19 mouse cellular contexts compared by ENCODE assay signal in genomic region chr7:99064795-99065194, GRCm38 (mm10).
A peak's percentile ranks its signal among the peaks of the same experiment; 100 is the strongest.
DNase-seq lines count a peak whose midpoint lies in the region; ATAC-seq and TF ChIP-seq lines count a peak whose summit lies in the region.
"Had no signal": no experiment of that assay in that cellular context is flagged by ENCODE, and none has a peak within 500 bp of the region (broad histone marks: within the 10 kb centered on the region; RNA-seq: fewer than 3 reads in every experiment).

No protein-coding gene starts in this region.

- no peaks in the 10 kb centered on the region for H3K36me3 ChIP-seq in kidney, embryonic 15.5 days
- no peaks in the 10 kb centered on the region for H3K36me3 ChIP-seq in kidney, embryonic 16.5 days (ENCODE audit: insufficient read depth, low read length)
- H3K36me3 ChIP-seq in lung, embryonic 14.5 days (ENCODE audit: insufficient read depth): peaks cover 8% of the 10 kb centered on the region; the same call in 1 of the 2 replicates

- peak overlapping the region; percentile 43; the same call in 1 of the 2 replicates for H3K4me2 ChIP-seq in kidney, embryonic 15.5 days
- peak overlapping the region; percentile 41; the same call in 1 of the 2 replicates for H3K4me2 ChIP-seq in kidney, embryonic 16.5 days (replicated peaks; ENCODE audit: low read depth, low read length)
- H3K4me2 ChIP-seq in lung, embryonic 14.5 days: no peak overlapping the region

- no peak overlapping the region for H3K9ac ChIP-seq in kidney, embryonic 15.5 days
- no peak overlapping the region for H3K9ac ChIP-seq in kidney, embryonic 16.5 days (replicated peaks; ENCODE audit: low read length)
- H3K9ac ChIP-seq in lung, embryonic 14.5 days: no peak overlapping the region

- TF ChIP-seq CTCF in lung, embryonic 14.5 days (IDR thresholded peaks at IDR 0.05; ENCODE audit: low read depth): no peak

- peaks cover 28% of the 10 kb centered on the region for H3K4me1 ChIP-seq in kidney, embryonic 15.5 days
- peaks cover 18% of the 10 kb centered on the region for H3K4me1 ChIP-seq in kidney, embryonic 16.5 days (ENCODE audit: insufficient read depth, low read length)
- peaks cover 9% of the 10 kb centered on the region; the same call in 1 of the 2 replicates for H3K4me1 ChIP-seq in lung, embryonic 14.5 days (ENCODE audit: insufficient read depth)

- no peak for DNase-seq in kidney, postnatal 25 days
- DNase-seq in kidney, postnatal 4 days: no peak
- peak; percentile 67 for DNase-seq in lung, embryonic 14.5 days
- DNase-seq in lung, postnatal 4 days: no peak
- DNase-seq: adrenal gland, adult 8-10 months; adrenal gland, postnatal 10 days; adrenal gland, postnatal 25 days; adrenal gland, postnatal 36 days; B cell, adult 2 months; cerebellum, adult 11 months; cerebellum, adult 11-12 months; cerebellum, adult 18-20 months had no signal

- H3K27me3 ChIP-seq in kidney, embryonic 15.5 days: no peaks in the 10 kb centered on the region
- no peaks in the 10 kb centered on the region for H3K27me3 ChIP-seq in kidney, embryonic 16.5 days (ENCODE audit: insufficient read depth, low read length)
- H3K27me3 ChIP-seq in lung, embryonic 14.5 days (ENCODE audit: insufficient read depth, low read length): no peaks in the 10 kb centered on the region
- H3K27me3 ChIP-seq: CH12.LX, Patski had no signal

- no peak overlapping the region for H3K27ac ChIP-seq in kidney, embryonic 15.5 days
- no peak overlapping the region for H3K27ac ChIP-seq in kidney, embryonic 16.5 days (ENCODE audit: low read length)
- H3K27ac ChIP-seq in lung, embryonic 14.5 days (ENCODE audit: low read depth): no peak overlapping the region

- no peaks in the 10 kb centered on the region for H3K9me3 ChIP-seq in kidney, embryonic 15.5 days (replicated peaks)
- H3K9me3 ChIP-seq in kidney, embryonic 16.5 days (ENCODE audit: low read length): no peaks in the 10 kb centered on the region
- H3K9me3 ChIP-seq in lung, embryonic 14.5 days (ENCODE audit: low read depth, low read length): no peaks in the 10 kb centered on the region
- H3K9me3 ChIP-seq: G1E had no signal

- ATAC-seq in kidney, embryonic 15.5 days (replicated peaks; ENCODE audit: low FRiP score): no peak
- no peak for ATAC-seq in kidney, embryonic 16.5 days (ENCODE audit: low FRiP score, low TSS enrichment)
- ATAC-seq in lung, embryonic 14.5 days (ENCODE audit: insufficient read depth): peak; percentile 57; the same call in 1 of the 2 replicates
- ATAC-seq: activated CD4-positive, CD25-positive, alpha-beta regulatory T cell, adult 4 months; CD4-positive, CD25-positive, alpha-beta regulatory T cell, adult 4 months had no signal

- 29% methylated on average over 3 of the region's 3 CpGs for WGBS in kidney, embryonic 15.5 days
- WGBS in kidney, embryonic 16.5 days: 31% methylated on average over 3 of the region's 3 CpGs
- WGBS in lung, embryonic 14.5 days: 33% methylated on average over 3 of the region's 3 CpGs

- H3K4me3 ChIP-seq in kidney, embryonic 15.5 days (replicated peaks): no peak overlapping the region
- no peak overlapping the region for H3K4me3 ChIP-seq in kidney, embryonic 16.5 days (ENCODE audit: low read length)
- H3K4me3 ChIP-seq in lung, embryonic 14.5 days (ENCODE audit: low read depth, low read length): no peak overlapping the region
